Mouse (Mus musculus): Measurements from ENCODE around the gene Exosc3. TPM values are rescaled to one million over a fixed set of nuclear protein-coding genes. Genes with fewer than 3 reads are reported as not detected.

The Exosc3 gene
- total and polyA plus RNA-seq, 2 experiments from 2014 or later: 26.0 to 26.2 TPM

- 91% methylated on average over 3 of the region's 3 CpGs for WGBS
- ATAC-seq: no peak
These were observed 28.7 kb upstream of the Exosc3 start for GRCm38 (mm10) chr4:45371261-45371660.

GRCm38 (mm10) chr4:45356653-45357052 lies 14.1 kb upstream of the Exosc3 start:
- 91% methylated on average over 3 of the region's 3 CpGs for WGBS
- Histone ChIP-seq H3K9ac (replicated peaks; ENCODE audit: low read length) (no peak overlapping the region), H3K4me2 (ENCODE audit: low read depth, low read length) (no peak overlapping the region), H3K9me3 (ENCODE audit: low read length) (no peaks in the 10 kb centered on the region), H3K27ac (no peak overlapping the region), H3K4me3 (ENCODE audit: low read length) (no peak overlapping the region), H3K27me3 (ENCODE audit: insufficient read depth, low read length) (no peaks in the 10 kb centered on the region), H3K36me3 (ENCODE audit: insufficient read depth, low read length) (peaks cover 12% of the 10 kb centered on the region), H3K4me1 (ENCODE audit: insufficient read depth, low read length) (no peaks in the 10 kb centered on the region)
- TF ChIP-seq CTCF (IDR thresholded peaks at IDR 0.05; ENCODE audit: low read depth): no peak
- DNase-seq (ENCODE audit: low spot score): no peak
- no peak for ATAC-seq

More at GRCm38 (mm10) chr4:45371261-45371660, 28.7 kb upstream of the Exosc3 start:
- H3K4me2 ChIP-seq (ENCODE audit: low read depth, low read length): no peak overlapping the region
- H3K27ac ChIP-seq: no peak overlapping the region
- no peak for TF ChIP-seq CTCF (IDR thresholded peaks at IDR 0.05; ENCODE audit: low read depth)
- no peaks in the 10 kb centered on the region for H3K4me1 ChIP-seq (ENCODE audit: insufficient read depth, low read length)
- peaks cover 38% of the 10 kb centered on the region for H3K36me3 ChIP-seq (ENCODE audit: insufficient read depth, low read length)
- H3K9ac ChIP-seq (replicated peaks; ENCODE audit: low read length): no peak overlapping the region
- no peaks in the 10 kb centered on the region for H3K9me3 ChIP-seq (ENCODE audit: low read length)
- no peaks in the 10 kb centered on the region for H3K27me3 ChIP-seq (ENCODE audit: insufficient read depth, low read length)
- no peak overlapping the region for H3K4me3 ChIP-seq (ENCODE audit: low read length)
- DNase-seq (ENCODE audit: low spot score): no peak

GRCm38 (mm10) chr4:45341669-45342249 lies 773 bp downstream of the Exosc3 start, which contains the start of gene Dcaf10:
Gene Dcaf10, plus strand, starts transcription at chr4:45342101.
- ATAC-seq (peak; percentile 95), DNase-seq (ENCODE audit: low spot score) (peak; percentile 95)
- Histone ChIP-seq H3K9me3 (ENCODE audit: low read length) (no peaks in the 10 kb centered on the region), H3K27me3 (ENCODE audit: insufficient read depth, low read length) (no peaks in the 10 kb centered on the region), H3K9ac (replicated peaks; ENCODE audit: low read length) (peak within 1 kb of the TSS; percentile 86), H3K4me2 (ENCODE audit: low read depth, low read length) (peak within 1 kb of the TSS; percentile 74), H3K4me3 (ENCODE audit: low read length) (peak within 1 kb of the TSS; percentile 95), H3K36me3 (ENCODE audit: insufficient read depth, low read length) (no peaks in the 10 kb centered on the region), H3K4me1 (ENCODE audit: insufficient read depth, low read length) (peaks cover 13% of the 10 kb centered on the region; the same call in 1 of the 2 replicates), H3K27ac (peak within 1 kb of the TSS; percentile 96)
- WGBS: under 1% methylated on average over 41 of the region's 42 CpGs
- TF ChIP-seq CTCF (IDR thresholded peaks at IDR 0.05; ENCODE audit: low read depth): peak; percentile 68

- no peak for TF ChIP-seq CTCF (IDR thresholded peaks at IDR 0.05; ENCODE audit: low read depth)
- Histone ChIP-seq H3K4me3 (ENCODE audit: low read length) (peak overlapping the region; percentile 95; the same call in 1 of the 2 replicates), H3K9me3 (ENCODE audit: low read length) (no peaks in the 10 kb centered on the region), H3K27me3 (ENCODE audit: insufficient read depth, low read length) (no peaks in the 10 kb centered on the region), H3K36me3 (ENCODE audit: insufficient read depth, low read length) (no peaks in the 10 kb centered on the region), H3K27ac (peak overlapping the region; percentile 96), H3K9ac (replicated peaks; ENCODE audit: low read length) (peak overlapping the region; percentile 86), H3K4me2 (ENCODE audit: low read depth, low read length) (peak overlapping the region; percentile 74), H3K4me1 (ENCODE audit: insufficient read depth, low read length) (peaks cover 13% of the 10 kb centered on the region; the same call in 1 of the 2 replicates)
- no peak for ATAC-seq
- 49% methylated on average over 9 of the region's 9 CpGs for WGBS
- no peak for DNase-seq (ENCODE audit: low spot score)
These were observed 1.3 kb downstream of the Exosc3 start for GRCm38 (mm10) chr4:45341226-45341625.

GRCm38 (mm10) chr4:45332466-45332865 lies 10.1 kb downstream of the Exosc3 start:
- WGBS: 64% methylated on average over 3 of the region's 3 CpGs
- Histone ChIP-seq H3K4me1 (ENCODE audit: insufficient read depth, low read length) (no peaks in the 10 kb centered on the region), H3K9me3 (ENCODE audit: low read length) (no peaks in the 10 kb centered on the region), H3K4me3 (ENCODE audit: low read length) (no peak overlapping the region), H3K27me3 (ENCODE audit: insufficient read depth, low read length) (no peaks in the 10 kb centered on the region), H3K9ac (replicated peaks; ENCODE audit: low read length) (no peak overlapping the region), H3K36me3 (ENCODE audit: insufficient read depth, low read length) (no peaks in the 10 kb centered on the region), H3K27ac (no peak overlapping the region), H3K4me2 (ENCODE audit: low read depth, low read length) (no peak overlapping the region)
- ATAC-seq (no peak), DNase-seq (ENCODE audit: low spot score) (no peak)
- TF ChIP-seq CTCF (IDR thresholded peaks at IDR 0.05; ENCODE audit: low read depth): no peak

- H3K9ac ChIP-seq (replicated peaks; ENCODE audit: low read length): no peak overlapping the region
These were observed 11.4 kb downstream of the Exosc3 start for GRCm38 (mm10) chr4:45331139-45331538.

More at GRCm38 (mm10) chr4:45331139-45331538, 11.4 kb downstream of the Exosc3 start:
- no peak overlapping the region for H3K4me3 ChIP-seq (ENCODE audit: low read length)
- H3K36me3 ChIP-seq (ENCODE audit: insufficient read depth, low read length): no peaks in the 10 kb centered on the region
- no peak overlapping the region for H3K4me2 ChIP-seq (ENCODE audit: low read depth, low read length)
- ATAC-seq (no peak), DNase-seq (ENCODE audit: low spot score) (no peak)
- H3K9me3 ChIP-seq (ENCODE audit: low read length): no peaks in the 10 kb centered on the region
- 68% methylated on average over 7 of the region's 7 CpGs for WGBS
- H3K27ac ChIP-seq: no peak overlapping the region
- H3K27me3 ChIP-seq (ENCODE audit: insufficient read depth, low read length): no peaks in the 10 kb centered on the region
- no peak for TF ChIP-seq CTCF (IDR thresholded peaks at IDR 0.05; ENCODE audit: low read depth)
- no peaks in the 10 kb centered on the region for H3K4me1 ChIP-seq (ENCODE audit: insufficient read depth, low read length)
